25 mouse cellular contexts compared by ENCODE assay signal in genomic region chr8:61661611-61662010, GRCm38 (mm10).
"Had no signal": no experiment of that assay in that cellular context is flagged by ENCODE, and none has a peak within 500 bp of the region (broad histone marks: within the 10 kb centered on the region; RNA-seq: fewer than 3 reads in every experiment).

No protein-coding gene starts in this region.

- ATAC-seq: hindbrain, postnatal 0 days; intestine, embryonic 16.5 days; liver, embryonic 12.5 days had no signal

- H3K27me3 ChIP-seq: heart, embryonic 13.5 days; heart, embryonic 15.5 days; hindbrain, embryonic 13.5 days; hindbrain, embryonic 15.5 days; kidney, embryonic 15.5 days; limb, embryonic 13.5 days; limb, embryonic 15.5 days; liver, embryonic 12.5 days had no signal

- H3K4me2 ChIP-seq: heart, embryonic 11.5 days; heart, embryonic 13.5 days; heart, embryonic 15.5 days; hindbrain, embryonic 13.5 days; hindbrain, embryonic 15.5 days; kidney, embryonic 15.5 days; limb, embryonic 13.5 days; limb, embryonic 15.5 days; liver, embryonic 12.5 days had no signal

- H3K4me1 ChIP-seq: hindbrain, embryonic 15.5 days; limb, embryonic 15.5 days; liver, embryonic 12.5 days had no signal

- H3K9ac ChIP-seq: heart, embryonic 13.5 days; heart, embryonic 15.5 days; hindbrain, embryonic 13.5 days; hindbrain, embryonic 15.5 days; kidney, embryonic 15.5 days; limb, embryonic 13.5 days; limb, embryonic 15.5 days; liver, embryonic 12.5 days had no signal

- H3K9me3 ChIP-seq: heart, embryonic 13.5 days; heart, embryonic 15.5 days; hindbrain, embryonic 13.5 days; hindbrain, embryonic 15.5 days; kidney, embryonic 15.5 days; limb, embryonic 15.5 days; liver, embryonic 12.5 days had no signal

- H3K27ac ChIP-seq: heart, embryonic 13.5 days; heart, embryonic 15.5 days; hindbrain, embryonic 13.5 days; hindbrain, embryonic 15.5 days; hindbrain, postnatal 0 days; kidney, embryonic 15.5 days; kidney, postnatal 0 days; limb, embryonic 13.5 days; limb, embryonic 15.5 days; liver, embryonic 12.5 days had no signal

- H3K36me3 ChIP-seq: hindbrain, embryonic 13.5 days; hindbrain, embryonic 15.5 days; kidney, embryonic 15.5 days; liver, embryonic 12.5 days had no signal

- H3K4me3 ChIP-seq: heart, embryonic 13.5 days; heart, embryonic 15.5 days; hindbrain, embryonic 13.5 days; hindbrain, embryonic 15.5 days; kidney, embryonic 15.5 days; limb, embryonic 13.5 days; limb, embryonic 15.5 days; liver, embryonic 12.5 days had no signal

- DNase-seq: gastrocnemius, postnatal 14 days; gastrocnemius, postnatal 36 days; heart, adult 18-20 months; heart, postnatal 14 days; heart, postnatal 36 days; kidney, adult 11 months; kidney, adult 2 months; kidney, adult 9 months; kidney, postnatal 14 days; kidney, postnatal 36 days; layer of hippocampus, adult 9-11 months; layer of hippocampus, postnatal 36 days; left cerebral cortex, postnatal 4 days had no signal
